Mouse (Mus musculus) heart, embryonic 14.5 days (tissue): Measurements from ENCODE around the gene Dhrs11. TPM values are rescaled to one million over a fixed set of nuclear protein-coding genes. Genes with fewer than 3 reads are reported as not detected.

Experiments
- ATAC-seq: fragments of 200-750 bp; cut with Nextera tagmentation; 2 replicates; pipeline ENCODE4 v1.8.0; 2017; ENCODE audit warnings: low read depth, moderate TSS enrichment; ENCODE audit not compliant: insufficient number of reproducible peaks, insufficient read depth, low FRiP score
- H3K27ac ChIP-seq, 2 experiments: fragments of 200-500 bp in 1 of 2; fragments of 300-500 bp in 1 of 2; sonication (generic) in 1 of 2; replicated peaks in 1 of 2; 2 replicates each; pipeline ENCODE4 v1.5.1; 2012 to 2014; ENCODE audit warnings: low read depth in 2 of 2, low read length in 2 of 2, control low read depth in 1 of 2, mild to moderate bottlenecking in 1 of 2, mixed read lengths in 1 of 2; ENCODE audit not compliant: control insufficient read depth in 1 of 2, insufficient read depth in 1 of 2
- H3K27me3 ChIP-seq: fragments of 300-500 bp; sonication (generic); 2 replicates; pipeline ENCODE4 v1.6.1; 2014; ENCODE audit warnings: mild to moderate bottlenecking, low read length, control low read depth; ENCODE audit not compliant: control insufficient read depth, insufficient read depth
- H3K36me3 ChIP-seq: fragments of 300-500 bp; sonication (generic); 2 replicates; pipeline ENCODE4 v1.6.1; 2014; ENCODE audit warnings: mild to moderate bottlenecking, control low read depth, low read length, mixed read lengths; ENCODE audit not compliant: control insufficient read depth, insufficient read depth
- H3K4me1 ChIP-seq, 2 experiments: fragments of 200-500 bp in 1 of 2; fragments of 300-500 bp in 1 of 2; sonication (generic) in 1 of 2; 2 replicates each; pipeline ENCODE4 v1.6.1; 2012 to 2014; ENCODE audit warnings: low read length in 2 of 2, control low read depth in 1 of 2, mixed read lengths in 1 of 2; ENCODE audit not compliant: control insufficient read depth in 2 of 2, insufficient read depth in 2 of 2
- H3K4me2 ChIP-seq: fragments of 300-500 bp; sonication (generic); 2 replicates; pipeline ENCODE4 v1.6.1; 2014; ENCODE audit warnings: mild to moderate bottlenecking, low read length
- H3K4me3 ChIP-seq, 2 experiments: fragments of 200-500 bp in 1 of 2; fragments of 300-500 bp in 1 of 2; sonication (generic) in 1 of 2; 2 replicates each; pipeline ENCODE4 v1.5.1; 2012 to 2014; ENCODE audit warnings: low read length in 2 of 2, mild to moderate bottlenecking in 2 of 2, control low read depth in 1 of 2, low read depth in 1 of 2, moderate library complexity in 1 of 2; ENCODE audit not compliant: control insufficient read depth in 1 of 2, insufficient read depth in 1 of 2
- H3K9ac ChIP-seq: fragments of 300-500 bp; sonication (generic); 2 replicates; pipeline ENCODE4 v1.6.1; 2014; ENCODE audit warnings: mild to moderate bottlenecking, low read length
- H3K9me3 ChIP-seq: fragments of 300-500 bp; sonication (generic); 2 replicates; pipeline ENCODE4 v1.6.1; 2016; ENCODE audit warnings: low read length, control low read depth; ENCODE audit not compliant: control insufficient read depth
- WGBS: fragments of 180-500 bp; shearing (Covaris S2); extraction: QIAGEN DNeasy Blood & Tissue Kit; methylation state at CpG from one replicate; pipeline ENCODE4 v1.1.7; 2014; 5-methylcytosine and 5-hydroxymethylcytosine counted together
- polyA plus RNA-seq: library from polyadenylated mRNA; unstranded; fragments of >200 nt; fragmentation: Nextera tagmentation; extraction: Ambion mirVana; gene quantifications from 2 replicates; pipeline ENCODE4 v1.2.1, GENCODE M21; 2014

The Dhrs11 gene
- polyA plus RNA-seq, 1 experiment from 2014 or later, result 46.5 TPM

DNA sequence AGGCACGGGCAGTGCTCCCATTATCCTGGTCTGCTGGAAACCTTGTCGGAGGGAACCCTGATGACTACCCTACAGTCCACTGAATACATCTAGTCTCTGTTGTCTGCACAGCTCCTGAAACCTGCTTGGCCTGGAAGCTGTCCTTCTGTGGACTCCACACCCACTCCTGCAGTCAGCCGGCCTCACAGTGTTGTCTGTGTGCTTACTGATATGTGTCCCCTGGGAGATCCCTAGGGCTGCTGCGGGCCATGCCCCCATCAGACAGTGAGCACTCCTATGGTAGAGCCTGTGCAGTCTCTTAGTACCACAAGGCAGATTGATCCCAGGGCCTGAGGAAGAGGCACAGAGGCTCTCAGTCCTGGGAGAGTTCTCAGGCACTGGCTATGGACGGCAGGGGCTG lies 6.3 kb downstream of the Dhrs11 start:
- no peaks in the 10 kb centered on the region for H3K27me3 ChIP-seq
- peak overlapping the region in 1 of 2 experiments; percentile 76; a peak in 2 of 4 replicates for H3K27ac ChIP-seq
- ATAC-seq, result no peak
- 0 out of 4 replicates have a peak overlapping the region, but pooled peaks of 1 of the 2 experiments have one; percentile 8 for H3K4me3 ChIP-seq
- H3K36me3 ChIP-seq, result peaks cover 31% of the 10 kb centered on the region
- peak overlapping the region; percentile 57 for H3K4me2 ChIP-seq
- peaks cover 26 to 57% of the 10 kb centered on the region in 2 experiments for H3K4me1 ChIP-seq
- peak overlapping the region; percentile 54 for H3K9ac ChIP-seq
- 0 out of 2 replicates have a peak, but pooled peaks cover 2% of the 10 kb centered on the region for H3K9me3 ChIP-seq
- 38% methylated on average over 5 of the region's 5 CpGs for WGBS

DNA sequence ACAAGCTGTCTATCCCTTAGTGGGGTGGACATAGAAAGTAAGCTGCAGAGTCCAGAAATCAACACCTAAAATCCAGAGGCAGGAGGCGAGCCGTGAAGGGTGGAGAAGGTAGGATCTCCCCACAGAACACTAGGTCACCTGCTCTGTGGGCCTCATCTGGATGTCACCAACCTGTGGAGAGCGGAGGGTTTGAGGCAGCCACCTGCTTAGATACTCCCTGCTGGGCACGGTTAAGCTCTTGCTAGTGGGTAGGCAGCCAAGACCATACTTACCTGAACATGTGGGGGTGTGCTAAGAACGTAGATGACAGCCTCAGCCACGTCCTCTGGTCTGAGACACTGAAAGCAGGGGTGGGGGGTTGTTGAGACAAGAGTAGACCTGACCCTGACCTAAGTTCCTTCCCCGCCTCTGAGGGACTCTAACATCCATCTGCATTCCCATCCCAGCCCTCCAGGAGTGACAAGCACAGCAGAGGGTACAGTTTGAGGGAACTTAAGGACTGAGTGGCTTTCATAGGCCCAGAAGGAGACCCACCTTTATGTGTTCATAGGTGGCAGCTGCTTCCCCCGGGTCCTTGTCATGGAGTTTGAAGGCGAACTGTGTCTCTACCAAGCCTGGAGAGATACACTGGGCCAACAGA lies 7.5 kb downstream of the Dhrs11 start:
- Histone ChIP-seq H3K4me1 (peaks cover 23 to 45% of the 10 kb centered on the region in 2 experiments), H3K4me2 (no peak overlapping the region), H3K27me3 (no peaks in the 10 kb centered on the region), H3K9ac (no peak overlapping the region), H3K36me3 (peaks cover 31% of the 10 kb centered on the region), H3K27ac (no peak overlapping the region), H3K4me3 (no peak overlapping the region), H3K9me3 (0 out of 2 replicates have a peak, but pooled peaks cover 3% of the 10 kb centered on the region)
- WGBS, result 91% methylated on average over 9 of the region's 9 CpGs
- no peak for ATAC-seq

DNA sequence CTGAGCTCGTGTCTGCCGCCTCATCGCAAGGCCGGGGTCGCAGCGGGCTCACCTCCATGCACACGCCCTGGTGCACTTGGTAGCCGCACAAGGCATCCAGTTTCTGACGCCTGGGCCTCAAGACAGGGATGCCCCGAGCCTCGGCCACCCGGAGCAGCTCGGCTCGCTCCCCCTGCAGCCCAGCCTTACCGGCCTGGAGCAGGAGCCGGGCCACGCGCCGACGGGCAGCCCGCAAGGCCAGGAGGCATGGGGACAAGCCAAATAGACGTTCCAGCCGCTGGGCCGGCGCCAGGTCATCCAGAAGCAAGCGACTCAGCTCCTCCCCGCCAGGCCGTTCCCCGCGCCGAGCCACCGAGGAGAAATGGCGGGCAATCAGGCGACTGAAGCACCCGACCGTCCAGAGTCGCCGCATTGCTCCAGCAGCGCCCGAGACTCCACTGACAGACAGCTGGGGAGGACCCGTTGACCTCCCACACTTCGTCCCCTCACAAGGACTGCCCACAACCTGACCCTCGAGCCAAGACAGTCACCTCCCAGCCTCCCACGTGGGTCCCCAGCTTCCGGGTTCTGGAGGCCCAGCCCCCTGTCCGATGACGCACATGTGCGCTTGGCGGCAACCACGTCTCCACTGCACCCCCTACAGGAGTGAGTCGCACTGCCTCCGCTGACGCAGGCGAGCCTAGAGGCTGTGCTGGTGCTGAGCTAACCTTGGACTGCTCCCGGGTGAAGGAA lies 9.7 kb downstream of the Dhrs11 start, which contains the start of gene Mrm1:
TSS of gene Mrm1 (minus strand) at position 555 of the 732 bp plus-strand sequence.
- Histone ChIP-seq H3K27ac (peak within 1 kb of the TSS; percentile 75 to 92), H3K4me3 (peak within 1 kb of the TSS; percentile 64 to 69), H3K9ac (peak within 1 kb of the TSS; percentile 84), H3K36me3 (peaks cover 23% of the 10 kb centered on the region), H3K4me2 (peak within 1 kb of the TSS; percentile 94), H3K27me3 (no peaks in the 10 kb centered on the region), H3K4me1 (peaks cover 11 to 26% of the 10 kb centered on the region in 2 experiments), H3K9me3 (0 out of 2 replicates have a peak, but pooled peaks cover 3% of the 10 kb centered on the region)
- peak; percentile 80 for ATAC-seq
- whole genome bisulfite sequencing, result 1% methylated on average over 52 of the region's 55 CpGs

DNA sequence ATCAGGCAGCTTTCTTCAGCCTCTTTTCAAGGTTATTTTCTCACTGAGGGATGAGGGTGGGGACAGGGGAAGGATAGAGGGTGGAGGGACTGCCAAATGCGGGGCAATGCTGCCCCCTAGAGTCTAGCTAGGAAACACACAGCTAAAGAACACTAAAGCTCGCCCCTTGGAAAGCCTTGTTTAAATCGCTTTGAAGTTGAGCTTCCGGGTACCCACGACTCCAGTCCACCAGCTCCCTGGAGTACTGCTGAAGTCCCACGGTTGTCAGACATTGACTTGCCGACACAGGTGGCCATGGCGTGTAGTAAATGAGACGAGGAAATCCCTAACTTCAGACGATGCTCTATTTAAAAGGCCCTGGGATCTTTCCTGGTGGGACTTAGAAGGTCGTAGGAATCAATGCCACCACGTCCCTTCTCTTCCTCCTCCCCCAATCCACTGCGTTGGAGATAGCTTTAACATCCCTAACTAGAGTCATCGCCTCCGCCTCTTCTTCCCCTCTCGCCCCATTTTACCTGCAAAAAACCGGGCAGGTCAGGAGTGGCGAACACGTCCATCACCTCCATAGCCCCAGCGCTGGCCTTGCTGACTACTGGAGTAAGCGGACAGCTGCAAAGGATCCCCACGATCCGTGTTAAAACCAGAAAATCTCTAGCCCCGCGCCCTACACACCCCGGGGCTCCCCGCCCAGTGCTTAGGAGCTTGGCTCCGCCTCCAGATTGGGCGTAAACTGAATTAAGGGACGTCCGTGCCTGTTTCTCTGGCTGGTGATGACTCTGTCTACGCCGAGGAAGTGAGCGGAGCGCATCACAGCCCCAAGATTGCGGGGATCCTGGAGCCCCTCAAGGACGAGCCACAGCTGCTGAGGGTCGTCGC lies 10.5 kb downstream of the Dhrs11 start:
- H3K4me1 ChIP-seq, result peaks cover 7 to 18% of the 10 kb centered on the region in 2 experiments
- ATAC-seq, result peak; percentile 59
- peak overlapping the region; percentile 94 for H3K4me2 ChIP-seq
- under 1% methylated on average over 39 of the region's 39 CpGs for WGBS
- H3K9ac ChIP-seq, result peak overlapping the region; percentile 84
- peak overlapping the region; percentile 75 to 92 for H3K27ac ChIP-seq
- H3K4me3 ChIP-seq, result peak overlapping the region; percentile 64 to 69
- H3K36me3 ChIP-seq, result peaks cover 24% of the 10 kb centered on the region
- 0 out of 2 replicates have a peak, but pooled peaks cover 3% of the 10 kb centered on the region for H3K9me3 ChIP-seq
- no peaks in the 10 kb centered on the region for H3K27me3 ChIP-seq

DNA sequence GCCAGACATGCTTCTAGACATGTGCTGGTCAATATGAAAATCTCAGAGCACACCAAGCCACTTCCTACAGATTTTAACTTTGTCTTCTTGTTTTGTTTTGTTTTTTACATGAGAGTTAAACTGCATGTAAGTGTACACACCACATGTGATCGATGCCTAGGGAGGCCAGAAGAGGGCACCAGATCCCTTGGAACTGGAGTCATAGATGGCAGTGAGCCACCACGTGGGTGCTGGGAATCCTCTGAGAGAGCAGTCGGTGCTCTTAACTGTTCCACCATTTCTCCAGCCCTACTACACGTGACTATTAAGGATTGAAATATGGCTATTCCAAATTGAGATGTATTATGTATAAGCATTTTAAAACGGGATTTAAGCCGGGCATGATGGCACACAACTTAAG lies 11.4 kb downstream of the Dhrs11 start:
- WGBS, result 81% methylated on average over 6 of the region's 6 CpGs
- Histone ChIP-seq H3K4me2 (no peak overlapping the region), H3K9ac (no peak overlapping the region), H3K9me3 (0 out of 2 replicates have a peak, but pooled peaks cover 3% of the 10 kb centered on the region), H3K4me1 (peaks cover 0 to 9% of the 10 kb centered on the region in 2 experiments; a peak in 3 of 4 replicates), H3K27ac (no peak overlapping the region), H3K4me3 (no peak overlapping the region), H3K27me3 (no peaks in the 10 kb centered on the region), H3K36me3 (peaks cover 34% of the 10 kb centered on the region)
- no peak for ATAC-seq

DNA sequence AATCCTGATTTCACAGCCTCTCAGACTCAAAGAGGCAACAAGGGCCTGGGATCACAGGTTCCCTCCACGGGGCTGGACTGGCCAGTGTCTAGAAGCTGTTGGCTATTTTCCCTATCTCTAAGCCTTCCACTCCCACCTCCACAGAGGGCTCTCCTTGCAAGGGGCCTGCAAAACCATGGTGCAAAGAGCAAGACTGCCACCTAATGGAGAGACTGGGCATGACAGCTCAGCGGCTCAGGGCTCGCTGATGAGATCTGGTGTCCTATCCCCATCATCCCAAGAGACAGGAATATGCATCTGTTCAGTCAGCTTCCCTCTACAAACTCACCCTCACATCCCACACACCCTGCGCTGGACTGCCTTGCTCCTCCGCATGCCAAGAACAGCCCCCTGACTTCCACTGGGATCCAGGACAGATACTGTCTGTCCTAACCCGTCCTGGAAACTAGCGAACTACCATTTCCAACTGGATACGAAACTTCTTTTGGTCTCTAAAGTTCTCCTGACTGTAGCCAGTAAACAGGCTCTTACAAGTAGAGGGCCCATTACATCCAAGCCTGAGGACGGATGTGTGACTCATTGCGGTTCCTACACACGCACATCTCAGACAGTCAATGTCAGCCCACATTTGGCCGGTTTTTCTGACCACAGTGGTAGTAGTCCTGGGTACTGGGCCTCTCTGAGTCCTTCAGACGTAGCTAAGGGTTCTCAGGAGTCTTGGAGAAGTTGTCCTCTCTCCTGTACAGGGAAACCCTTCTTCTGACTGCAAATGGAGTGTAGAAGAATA lies 14.9 kb downstream of the Dhrs11 start:
- no peak overlapping the region for H3K4me3 ChIP-seq
- no peaks in the 10 kb centered on the region for H3K4me1 ChIP-seq
- ATAC-seq, result no peak
- H3K27me3 ChIP-seq, result no peaks in the 10 kb centered on the region
- no peak overlapping the region for H3K4me2 ChIP-seq
- peaks cover 20% of the 10 kb centered on the region for H3K36me3 ChIP-seq
- no peak overlapping the region for H3K27ac ChIP-seq
- 59% methylated on average over 13 of the region's 13 CpGs for WGBS
- H3K9me3 ChIP-seq, result 0 out of 2 replicates have a peak, but pooled peaks cover 3% of the 10 kb centered on the region
- no peak overlapping the region for H3K9ac ChIP-seq
